Mouse (Mus musculus) myocyte (in vitro differentiated cells): ENCODE measurements around the gene Fgd4.
"Not testable (repeated sequence)": the region's sequence is repeated elsewhere in the genome, so short reads cannot be mapped to it uniquely, and the experiment has no call there.

ENCODE experiments used
- CEBPB ChIP-seq: IDR thresholded peaks from 2 replicates; pipeline ENCODE4 v1.6.1; 2011; ENCODE audit warnings: mild to moderate bottlenecking, moderate library complexity; ENCODE audit not compliant: poor library complexity, insufficient read depth, severe bottlenecking
- E2F4 ChIP-seq: IDR thresholded peaks from one replicate; pipeline ENCODE4 v1.6.1; 2011; ENCODE audit warnings: mild to moderate bottlenecking, control low read depth, moderate library complexity; ENCODE audit not compliant: insufficient read depth
- MAX ChIP-seq: IDR thresholded peaks from one replicate; pipeline ENCODE4 v1.6.1; 2011; ENCODE audit warnings: low read depth, mild to moderate bottlenecking, control low read depth
- POLR2A ChIP-seq: IDR thresholded peaks from one replicate; pipeline ENCODE4 v1.6.1; 2011; ENCODE audit warnings: low read depth, mild to moderate bottlenecking, control low read depth, moderate library complexity; ENCODE audit not compliant: insufficient read length
- REST ChIP-seq: IDR thresholded peaks from one replicate; pipeline ENCODE4 v1.6.1; 2011; ENCODE audit warnings: mild to moderate bottlenecking, control low read depth, moderate library complexity; ENCODE audit not compliant: insufficient read depth, insufficient read length
- USF1 ChIP-seq: IDR thresholded peaks from one replicate; pipeline ENCODE4 v1.6.1; 2011; ENCODE audit warnings: low read depth, mild to moderate bottlenecking, control low read depth, moderate library complexity

DNA sequence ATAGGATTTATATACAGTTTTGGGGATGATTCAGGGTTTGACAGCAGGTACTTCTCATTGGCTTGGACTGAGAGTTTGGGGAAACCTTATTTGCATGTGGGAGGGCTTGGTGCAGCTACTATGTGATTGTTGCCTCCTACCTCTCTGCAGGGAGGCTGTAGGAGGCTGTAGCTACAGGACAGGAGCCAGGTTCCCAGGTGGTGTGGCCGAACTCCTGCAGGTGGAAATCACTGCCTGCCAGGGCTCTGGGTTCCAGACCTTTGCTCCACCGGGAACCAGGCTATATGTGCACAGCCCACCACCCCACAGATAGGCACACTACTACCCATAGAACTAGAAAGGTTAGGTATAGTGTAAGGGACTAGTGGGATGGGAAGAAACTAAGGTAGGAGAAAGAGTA, 61.0 kb downstream of the Fgd4 start:
- TF ChIP-seq CEBPB, MAX, POLR2A, E2F4, REST, USF1: not testable (repeated sequence)
